18 mouse cellular contexts compared by ENCODE assay signal in genomic region chr2:168839221-168839620, GRCm38 (mm10).
A peak's percentile ranks its signal among the peaks of the same experiment; 100 is the strongest.
DNase-seq lines count a peak whose midpoint lies in the region; ATAC-seq lines count a peak whose summit lies in the region.
"Had no signal": no experiment of that assay in that cellular context is flagged by ENCODE, and none has a peak within 500 bp of the region (broad histone marks: within the 10 kb centered on the region; RNA-seq: fewer than 3 reads in every experiment).

No protein-coding gene starts in this region.

- no peak overlapping the region for H3K4me3 ChIP-seq in forebrain, embryonic 11.5 days (ENCODE audit: low read depth, low read length)
- no peak overlapping the region for H3K4me3 ChIP-seq in forebrain, embryonic 16.5 days (replicated peaks; ENCODE audit: low read length)
- no peak overlapping the region for H3K4me3 ChIP-seq in intestine, embryonic 14.5 days (ENCODE audit: low read depth, low read length)
- no peak overlapping the region for H3K4me3 ChIP-seq in intestine, embryonic 16.5 days (ENCODE audit: low read length)
- H3K4me3 ChIP-seq in embryonic facial prominence, embryonic 10.5 days = peak overlapping the region; percentile 50; the same call in 1 of the 2 replicates
- no peak overlapping the region for H3K4me3 ChIP-seq in limb, embryonic 12.5 days (replicated peaks)
- H3K4me3 ChIP-seq: erythroblast, embryonic 14.5 days; gastrocnemius, adult 2 months had no signal

- H3K9ac ChIP-seq in forebrain, embryonic 11.5 days (ENCODE audit: low read length) = peak overlapping the region; percentile 32; the same call in 1 of the 2 replicates
- no peak overlapping the region for H3K9ac ChIP-seq in forebrain, embryonic 16.5 days (replicated peaks; ENCODE audit: low read depth, low read length)
- no peak overlapping the region for H3K9ac ChIP-seq in intestine, embryonic 14.5 days (ENCODE audit: low read length)
- H3K9ac ChIP-seq in intestine, embryonic 16.5 days (ENCODE audit: low read depth, low read length) = no peak overlapping the region
- H3K9ac ChIP-seq in limb, embryonic 12.5 days (replicated peaks) = no peak overlapping the region
- H3K9ac ChIP-seq: limb, embryonic 13.5 days had no signal

- H3K27me3 ChIP-seq in forebrain, embryonic 11.5 days (ENCODE audit: control insufficient read depth, insufficient read depth, low read length) = peaks cover 8% of the 10 kb centered on the region; the same call in 1 of the 2 replicates
- H3K27me3 ChIP-seq in forebrain, embryonic 16.5 days (replicated peaks; ENCODE audit: control insufficient read depth, insufficient read depth, low read length) = peaks cover 28% of the 10 kb centered on the region
- H3K27me3 ChIP-seq in intestine, embryonic 14.5 days (replicated peaks; ENCODE audit: control insufficient read depth, insufficient read depth, low read length) = peaks cover 16% of the 10 kb centered on the region
- peaks cover 18% of the 10 kb centered on the region for H3K27me3 ChIP-seq in intestine, embryonic 16.5 days (replicated peaks; ENCODE audit: control insufficient read depth, insufficient read depth, low read length)
- H3K27me3 ChIP-seq in embryonic facial prominence, embryonic 10.5 days (replicated peaks; ENCODE audit: low read depth, poor library complexity, severe bottlenecking) = peaks cover 34% of the 10 kb centered on the region
- H3K27me3 ChIP-seq in limb, embryonic 12.5 days = peaks cover 43% of the 10 kb centered on the region

- 4% methylated on average over 6 of the region's 6 CpGs for WGBS in forebrain, embryonic 11.5 days
- WGBS in forebrain, embryonic 16.5 days = 16% methylated on average over 6 of the region's 6 CpGs
- 23% methylated on average over 6 of the region's 6 CpGs for WGBS in intestine, embryonic 14.5 days
- WGBS in intestine, embryonic 16.5 days = 25% methylated on average over 6 of the region's 6 CpGs
- WGBS in embryonic facial prominence, embryonic 10.5 days = 6% methylated on average over 6 of the region's 6 CpGs
- 11% methylated on average over 6 of the region's 6 CpGs for WGBS in limb, embryonic 12.5 days

- H3K9me3 ChIP-seq in forebrain, embryonic 11.5 days (ENCODE audit: control insufficient read depth, low read length) = no peaks in the 10 kb centered on the region
- no peaks in the 10 kb centered on the region for H3K9me3 ChIP-seq in forebrain, embryonic 16.5 days (ENCODE audit: control insufficient read depth, low read length)
- H3K9me3 ChIP-seq in intestine, embryonic 14.5 days (ENCODE audit: control insufficient read depth, low read length) = no peaks in the 10 kb centered on the region
- no peaks in the 10 kb centered on the region for H3K9me3 ChIP-seq in intestine, embryonic 16.5 days (ENCODE audit: control insufficient read depth, low read length)
- no peaks in the 10 kb centered on the region for H3K9me3 ChIP-seq in embryonic facial prominence, embryonic 10.5 days
- H3K9me3 ChIP-seq in limb, embryonic 12.5 days = no peaks in the 10 kb centered on the region
- H3K9me3 ChIP-seq: limb, embryonic 13.5 days had no signal

- peak overlapping the region; percentile 37; the same call in 1 of the 2 replicates for H3K27ac ChIP-seq in forebrain, embryonic 11.5 days (ENCODE audit: low read depth, low read length)
- no peak overlapping the region for H3K27ac ChIP-seq in forebrain, embryonic 16.5 days (ENCODE audit: low read length)
- no peak overlapping the region for H3K27ac ChIP-seq in intestine, embryonic 14.5 days (ENCODE audit: low read depth)
- H3K27ac ChIP-seq in intestine, embryonic 16.5 days (ENCODE audit: low read length) = no peak overlapping the region
- peak overlapping the region; percentile 80 for H3K27ac ChIP-seq in embryonic facial prominence, embryonic 10.5 days (replicated peaks)
- no peak overlapping the region for H3K27ac ChIP-seq in limb, embryonic 12.5 days
- H3K27ac ChIP-seq: gastrocnemius, adult 2 months; limb, embryonic 13.5 days had no signal

- peaks cover 24% of the 10 kb centered on the region for H3K4me1 ChIP-seq in forebrain, embryonic 11.5 days (replicated peaks; ENCODE audit: control insufficient read depth, insufficient read depth, low read length)
- H3K4me1 ChIP-seq in forebrain, embryonic 16.5 days (replicated peaks; ENCODE audit: control insufficient read depth, insufficient read depth, low read length) = peaks cover 14% of the 10 kb centered on the region
- peaks cover 26% of the 10 kb centered on the region for H3K4me1 ChIP-seq in intestine, embryonic 14.5 days (replicated peaks; ENCODE audit: control insufficient read depth, insufficient read depth, low read length)
- H3K4me1 ChIP-seq in intestine, embryonic 16.5 days (ENCODE audit: control insufficient read depth, insufficient read depth, low read length) = peaks cover 12% of the 10 kb centered on the region
- H3K4me1 ChIP-seq in embryonic facial prominence, embryonic 10.5 days = peaks cover 56% of the 10 kb centered on the region
- H3K4me1 ChIP-seq in limb, embryonic 12.5 days (replicated peaks) = peaks cover 34% of the 10 kb centered on the region

- no peak for ATAC-seq in forebrain, embryonic 11.5 days (replicated peaks; ENCODE audit: low FRiP score)
- ATAC-seq in forebrain, embryonic 16.5 days = no peak
- ATAC-seq in intestine, embryonic 14.5 days (replicated peaks; ENCODE audit: low FRiP score, low TSS enrichment, low read depth) = no peak
- no peak for ATAC-seq in intestine, embryonic 16.5 days
- no peak for ATAC-seq in limb, embryonic 12.5 days (ENCODE audit: insufficient number of reproducible peaks, insufficient read depth, low FRiP score, low TSS enrichment, low read depth)
- ATAC-seq: intestine, postnatal 0 days had no signal

- DNase-seq in forebrain, embryonic 11.5 days (ENCODE audit: low spot score) = no peak
- no peak for DNase-seq in intestine, embryonic 14.5 days (ENCODE audit: low spot score)
- no peak for DNase-seq in embryonic facial prominence, embryonic 10.5 days (ENCODE audit: low spot score)
- no peak for DNase-seq in layer of hippocampus, postnatal 25 days (ENCODE audit: extremely low spot score in 1 of 2, low spot score in 1 of 2)
- DNase-seq in layer of hippocampus, adult 18-20 months (ENCODE audit: low spot score in 2 of 2) = no peak
- DNase-seq: cerebellum, adult 18-20 months; gastrocnemius, adult 2 months; heart, postnatal 10 days; kidney, postnatal 36 days; layer of hippocampus, postnatal 36 days; lung, postnatal 10 days; right cerebral cortex, adult 18-20 months had no signal

- peak overlapping the region; percentile 50; the same call in 1 of the 2 replicates for H3K4me2 ChIP-seq in forebrain, embryonic 11.5 days (ENCODE audit: low read depth, low read length, severe bottlenecking)
- H3K4me2 ChIP-seq in forebrain, embryonic 16.5 days (ENCODE audit: low read length) = no peak overlapping the region; the same call in 1 of the 2 replicates
- H3K4me2 ChIP-seq in intestine, embryonic 14.5 days (ENCODE audit: low read length) = peak overlapping the region; percentile 49; the same call in 1 of the 2 replicates
- H3K4me2 ChIP-seq in intestine, embryonic 16.5 days (ENCODE audit: low read depth, low read length) = no peak overlapping the region
- H3K4me2 ChIP-seq in limb, embryonic 12.5 days = peak overlapping the region; percentile 58; the same call in 1 of the 2 replicates

- no peaks in the 10 kb centered on the region for H3K36me3 ChIP-seq in forebrain, embryonic 11.5 days (ENCODE audit: control insufficient read depth, insufficient read depth, low read length)
- H3K36me3 ChIP-seq in forebrain, embryonic 16.5 days (ENCODE audit: control insufficient read depth, insufficient read depth) = no peaks in the 10 kb centered on the region
- H3K36me3 ChIP-seq in intestine, embryonic 14.5 days (ENCODE audit: control insufficient read depth, insufficient read depth, low read length) = no peaks in the 10 kb centered on the region
- H3K36me3 ChIP-seq in intestine, embryonic 16.5 days (ENCODE audit: control insufficient read depth, insufficient read depth, low read length) = no peaks in the 10 kb centered on the region
- no peaks in the 10 kb centered on the region for H3K36me3 ChIP-seq in embryonic facial prominence, embryonic 10.5 days (replicated peaks)
- H3K36me3 ChIP-seq in limb, embryonic 12.5 days = no peaks in the 10 kb centered on the region
- H3K36me3 ChIP-seq: limb, embryonic 13.5 days had no signal

Comparison
In these comparisons a context has a peak if more than half of its experiments do, and no peak if none do; other contexts are left out.
1. H3K27ac ChIP-seq: peak in forebrain, embryonic 11.5 days (single experiment) and embryonic facial prominence, embryonic 10.5 days (single experiment); none in forebrain, embryonic 16.5 days (single experiment), intestine, embryonic 14.5 days (single experiment), intestine, embryonic 16.5 days (single experiment) and limb, embryonic 12.5 days (single experiment).
2. H3K4me2 ChIP-seq: peak in forebrain, embryonic 11.5 days (single experiment), intestine, embryonic 14.5 days (single experiment) and limb, embryonic 12.5 days (single experiment); none in forebrain, embryonic 16.5 days (single experiment) and intestine, embryonic 16.5 days (single experiment).